23 mouse cellular contexts compared by ENCODE assay signal in the genomic region with DNA sequence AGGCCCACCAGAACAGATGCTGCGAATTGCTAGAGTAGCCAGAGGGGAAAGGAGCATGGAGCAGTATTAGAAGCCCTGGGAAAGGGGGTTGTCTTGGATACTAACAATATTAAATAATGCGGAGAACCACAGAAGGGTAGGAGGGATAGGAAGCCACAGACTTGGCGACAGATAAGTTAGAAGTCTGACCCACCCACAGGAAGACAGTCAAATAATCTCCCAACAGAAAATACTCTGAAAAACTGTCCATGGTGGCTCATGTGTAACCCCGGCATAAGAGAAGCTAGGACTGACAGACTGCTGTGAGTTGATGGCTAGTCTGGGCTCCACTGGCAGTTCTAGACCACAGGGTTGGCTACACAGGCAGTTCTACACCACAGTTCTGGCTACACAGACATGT.
A peak's percentile ranks its signal among the peaks of the same experiment; 100 is the strongest.
DNase-seq lines count a peak whose midpoint lies in the region; ATAC-seq lines count a peak whose summit lies in the region.
"Had no signal": no experiment of that assay in that cellular context is flagged by ENCODE, and none has a peak within 500 bp of the region (broad histone marks: within the 10 kb centered on the region; RNA-seq: fewer than 3 reads in every experiment).

No protein-coding gene starts in this region.

- 47% methylated on average over 4 of the region's 4 CpGs for WGBS in liver, embryonic 11.5 days
- WGBS in liver, embryonic 13.5 days (ENCODE audit: insufficient replicate concordance), result 35% methylated on average over 4 of the region's 4 CpGs

- peak; percentile 73 for ATAC-seq in liver, embryonic 11.5 days (replicated peaks; ENCODE audit: low FRiP score)
- peak; percentile 68 for ATAC-seq in liver, embryonic 13.5 days (ENCODE audit: low read depth)
- ATAC-seq in megakaryocyte progenitor cell, adult 5-6 weeks (replicated peaks; ENCODE audit: poor library complexity), result peak; percentile 79
- ATAC-seq: activated CD4-positive, CD25-positive, alpha-beta regulatory T cell, adult 4 months; CD4-positive, CD25-positive, alpha-beta regulatory T cell, adult 4 months; forebrain, embryonic 15.5 days; Patski had no signal

- no peak overlapping the region for H3K4me3 ChIP-seq in liver, embryonic 11.5 days (ENCODE audit: low read depth, low read length)
- no peak overlapping the region for H3K4me3 ChIP-seq in liver, embryonic 13.5 days (replicated peaks)
- H3K4me3 ChIP-seq: embryonic facial prominence, embryonic 12.5 days; forebrain, embryonic 15.5 days; heart, embryonic 13.5 days; hindbrain, embryonic 15.5 days had no signal

- H3K27ac ChIP-seq in liver, embryonic 11.5 days (ENCODE audit: low read depth, low read length), result peak overlapping the region; percentile 34; the same call in 1 of the 2 replicates
- H3K27ac ChIP-seq in liver, embryonic 13.5 days, result no peak overlapping the region
- H3K27ac ChIP-seq: embryonic facial prominence, embryonic 12.5 days; forebrain, embryonic 15.5 days; heart, embryonic 13.5 days; hindbrain, embryonic 15.5 days had no signal

- H3K4me1 ChIP-seq in liver, embryonic 11.5 days (replicated peaks; ENCODE audit: control insufficient read depth, insufficient read depth, low read length), result peaks cover 3% of the 10 kb centered on the region; the same call in 1 of the 2 replicates
- peaks cover 11% of the 10 kb centered on the region for H3K4me1 ChIP-seq in liver, embryonic 13.5 days (replicated peaks)
- H3K4me1 ChIP-seq: embryonic facial prominence, embryonic 12.5 days; hindbrain, embryonic 15.5 days had no signal

- DNase-seq in liver, embryonic 11.5 days (ENCODE audit: low spot score), result no peak
- DNase-seq in liver (no peak), MEL-GATA-1-ER (ENCODE audit: extremely low read depth, low read depth) (peak; percentile 69)
- no peak for DNase-seq in liver, embryonic 13.5 days
- DNase-seq in layer of hippocampus, postnatal 25 days (ENCODE audit: extremely low spot score in 1 of 2, low spot score in 1 of 2), result no peak
- no peak for DNase-seq in right cerebral cortex, postnatal 14 days
- DNase-seq: adrenal gland, adult 2 months; adrenal gland, postnatal 25 days; cerebellum, adult 18-20 months; cerebellum, adult 9-11 months; embryo, embryonic 11 days; gastrocnemius, postnatal 36 days; heart, adult 11 months; heart, postnatal 36 days had no signal

- H3K4me2 ChIP-seq in liver, embryonic 11.5 days, result no peak overlapping the region
- H3K4me2 ChIP-seq in liver, embryonic 13.5 days, result no peak overlapping the region
- H3K4me2 ChIP-seq: embryonic facial prominence, embryonic 12.5 days; forebrain, embryonic 15.5 days; heart, embryonic 13.5 days; hindbrain, embryonic 15.5 days had no signal

- H3K9me3 ChIP-seq in liver, embryonic 11.5 days (ENCODE audit: control insufficient read depth, low read length), result no peaks in the 10 kb centered on the region
- no peaks in the 10 kb centered on the region for H3K9me3 ChIP-seq in liver, embryonic 13.5 days (replicated peaks)
- H3K9me3 ChIP-seq: embryonic facial prominence, embryonic 12.5 days; forebrain, embryonic 15.5 days; G1E; heart, embryonic 13.5 days; hindbrain, embryonic 15.5 days had no signal

- H3K9ac ChIP-seq in liver, embryonic 11.5 days (ENCODE audit: low read depth, low read length), result no peak overlapping the region
- no peak overlapping the region for H3K9ac ChIP-seq in liver, embryonic 13.5 days
- H3K9ac ChIP-seq: embryonic facial prominence, embryonic 12.5 days; forebrain, embryonic 15.5 days; heart, embryonic 13.5 days; hindbrain, embryonic 15.5 days had no signal

- H3K36me3 ChIP-seq in liver, embryonic 11.5 days (ENCODE audit: control insufficient read depth, insufficient read depth, low read length), result no peaks in the 10 kb centered on the region
- H3K36me3 ChIP-seq in liver, embryonic 13.5 days, result no peaks in the 10 kb centered on the region
- H3K36me3 ChIP-seq: embryonic facial prominence, embryonic 12.5 days; G1E had no signal

- H3K27me3 ChIP-seq in liver, embryonic 11.5 days (replicated peaks; ENCODE audit: control insufficient read depth, insufficient read depth, low read length), result no peaks in the 10 kb centered on the region
- no peaks in the 10 kb centered on the region for H3K27me3 ChIP-seq in liver, embryonic 13.5 days
- H3K27me3 ChIP-seq: embryonic facial prominence, embryonic 12.5 days; forebrain, embryonic 15.5 days; heart, embryonic 13.5 days; hindbrain, embryonic 15.5 days had no signal
